Mouse (Mus musculus) G1E (cell line): Measurements from ENCODE around the gene Stx6. TPM values are rescaled to one million over a fixed set of nuclear protein-coding genes. Genes with fewer than 3 reads are reported as not detected.

Experiments used
- ATAC-seq: 2 replicates; pipeline ENCODE4 v1.8.0; 2016; ENCODE audit warnings: mild to moderate bottlenecking; ENCODE audit not compliant: insufficient number of reproducible peaks, poor library complexity, low FRiP score, severe bottlenecking; ENCODE audit errors: extremely low read depth
- DNase-seq: peaks from one replicate; pipeline ENCODE4 v3.0.0; 2012; ENCODE audit warnings: low spot score
- H3K27me3 ChIP-seq: 2 replicates; pipeline ENCODE4 v1.6.1; 2012; ENCODE audit warnings: mild to moderate bottlenecking, low read length, inconsistent platforms; ENCODE audit not compliant: insufficient read depth
- H3K36me3 ChIP-seq: replicated peaks from 2 replicates; pipeline ENCODE3; 2012; ENCODE audit warnings: mild to moderate bottlenecking, inconsistent platforms
- H3K4me1 ChIP-seq: 2 replicates; pipeline ENCODE4 v1.6.1; 2012; ENCODE audit warnings: low read depth, low read length, inconsistent platforms, mixed read lengths; ENCODE audit not compliant: insufficient read depth
- H3K4me3 ChIP-seq: 2 replicates; pipeline ENCODE4 v1.5.1; 2012; ENCODE audit warnings: low read depth, mild to moderate bottlenecking, inconsistent platforms, low read length, moderate library complexity, mixed read lengths
- H3K9me3 ChIP-seq: replicated peaks from 2 replicates; pipeline ENCODE4 v1.6.1; 2012; ENCODE audit warnings: inconsistent platforms
- CTCF ChIP-seq: IDR thresholded peaks from 2 replicates; pipeline ENCODE4 v1.5.1; 2012; ENCODE audit warnings: low read depth, low read length, inconsistent platforms, mixed read lengths
- GATA1 ChIP-seq: IDR thresholded peaks from 2 replicates; pipeline ENCODE4 v1.6.1; 2012; ENCODE audit warnings: borderline replicate concordance, low read length, inconsistent platforms, mixed read lengths
- GATA2 ChIP-seq: IDR thresholded peaks from 2 replicates; pipeline ENCODE4 v1.6.1; 2012; ENCODE audit warnings: low read depth, low read length, inconsistent platforms, borderline replicate concordance
- POLR2AphosphoS5 ChIP-seq: IDR thresholded peaks from 2 replicates; pipeline ENCODE4 v1.6.1; 2012; ENCODE audit warnings: low read depth, low read length, inconsistent platforms; ENCODE audit not compliant: insufficient replicate concordance
- TAL1 ChIP-seq: conservative IDR thresholded peaks from 2 replicates; pipeline ENCODE4 v1.6.1; 2012; ENCODE audit warnings: low read depth, low read length, inconsistent platforms, mixed read lengths
- polyA plus RNA-seq: library from polyadenylated mRNA; stranded (reverse); fragments of >175 nt; gene quantifications from 2 replicates; pipeline ENCODE4 v1.2.3, GENCODE M21; 2012
- total RNA-seq, 2 experiments: library from RNA; stranded (forward) in 1 of 2; stranded (reverse) in 1 of 2; fragments of 200-1000 nt in 1 of 2; fragments of >200 nt in 1 of 2; fragmentation: Nextera tagmentation in 1 of 2; gene quantifications; 2 replicates each; pipeline ENCODE4 v1.2.3; 2014 to 2017

Stx6 gene
- total and polyA plus RNA-seq, 3 experiments: 27.5 to 117 (median 60.5) TPM

DNA sequence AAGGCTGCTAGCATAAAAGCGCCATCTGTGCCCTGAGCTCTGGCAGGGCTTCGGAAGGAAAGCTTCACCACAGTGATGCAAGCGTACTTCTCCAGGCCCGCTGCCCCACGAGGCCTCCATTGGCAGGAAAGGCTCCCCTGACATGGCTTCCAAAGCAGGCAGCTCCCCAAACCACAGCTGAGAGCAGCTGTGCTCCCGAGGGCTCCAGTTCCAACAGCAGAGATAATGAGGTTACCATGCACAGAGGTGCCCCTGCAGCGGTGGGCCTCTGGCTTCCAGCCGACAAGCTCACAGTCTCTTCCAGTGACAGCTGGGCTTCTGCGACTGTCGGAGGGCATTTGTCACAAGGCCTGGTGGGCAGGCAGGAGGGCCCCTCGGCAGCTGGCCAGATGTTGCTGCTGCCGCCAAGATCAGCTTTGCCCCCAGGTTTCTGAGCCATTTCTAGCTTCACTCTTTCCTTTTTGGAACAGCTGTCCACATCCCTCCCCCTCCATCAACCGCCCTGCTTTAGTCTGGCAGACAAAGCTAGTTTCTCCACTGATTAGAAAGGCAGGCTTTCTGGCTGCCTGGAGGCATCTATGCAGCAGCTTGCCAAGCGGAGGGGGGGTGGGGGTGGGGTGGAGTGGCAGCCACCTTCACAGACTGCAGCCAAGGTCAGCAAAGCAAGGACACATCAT, 75.6 kb downstream of the Stx6 start:
- DNase-seq: no peak
- H3K4me1 ChIP-seq: no peaks in the 10 kb centered on the region
- ATAC-seq: no peak
- H3K9me3 ChIP-seq: no peaks in the 10 kb centered on the region
- H3K36me3 ChIP-seq: no peaks in the 10 kb centered on the region
- H3K27me3 ChIP-seq: peaks cover 42% of the 10 kb centered on the region
- TF ChIP-seq CTCF: no peak
- TF ChIP-seq GATA2: no peak
- no peak for TF ChIP-seq POLR2AphosphoS5
- TF ChIP-seq TAL1: no peak
- no peak overlapping the region for H3K4me3 ChIP-seq

DNA sequence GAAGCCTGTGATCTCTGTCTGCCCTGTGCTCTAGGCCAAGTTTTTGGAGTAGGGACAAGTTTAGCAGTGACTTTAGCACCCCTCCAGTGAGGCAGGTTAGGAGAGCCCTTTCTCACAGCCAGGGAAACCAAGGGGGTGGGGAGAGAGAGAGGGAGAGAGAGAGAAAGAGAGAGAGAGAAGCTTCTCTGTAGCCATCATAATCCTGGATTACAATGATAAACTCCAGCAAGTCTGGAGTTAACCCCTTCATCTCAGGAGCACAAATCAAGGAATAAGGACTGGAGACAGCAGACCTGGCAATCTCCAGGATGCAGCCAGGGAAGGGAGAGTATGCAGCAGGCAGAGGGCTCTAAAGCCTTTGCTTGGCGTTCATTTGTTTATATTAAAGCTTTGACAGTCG, 77.1 kb downstream of the Stx6 start:
- Histone ChIP-seq H3K4me3 (no peak overlapping the region), H3K9me3 (no peaks in the 10 kb centered on the region), H3K27me3 (peaks cover 43% of the 10 kb centered on the region), H3K36me3 (no peaks in the 10 kb centered on the region), H3K4me1 (no peaks in the 10 kb centered on the region)
- TF ChIP-seq GATA1: no peak
- ATAC-seq (no peak), DNase-seq (no peak)

DNA sequence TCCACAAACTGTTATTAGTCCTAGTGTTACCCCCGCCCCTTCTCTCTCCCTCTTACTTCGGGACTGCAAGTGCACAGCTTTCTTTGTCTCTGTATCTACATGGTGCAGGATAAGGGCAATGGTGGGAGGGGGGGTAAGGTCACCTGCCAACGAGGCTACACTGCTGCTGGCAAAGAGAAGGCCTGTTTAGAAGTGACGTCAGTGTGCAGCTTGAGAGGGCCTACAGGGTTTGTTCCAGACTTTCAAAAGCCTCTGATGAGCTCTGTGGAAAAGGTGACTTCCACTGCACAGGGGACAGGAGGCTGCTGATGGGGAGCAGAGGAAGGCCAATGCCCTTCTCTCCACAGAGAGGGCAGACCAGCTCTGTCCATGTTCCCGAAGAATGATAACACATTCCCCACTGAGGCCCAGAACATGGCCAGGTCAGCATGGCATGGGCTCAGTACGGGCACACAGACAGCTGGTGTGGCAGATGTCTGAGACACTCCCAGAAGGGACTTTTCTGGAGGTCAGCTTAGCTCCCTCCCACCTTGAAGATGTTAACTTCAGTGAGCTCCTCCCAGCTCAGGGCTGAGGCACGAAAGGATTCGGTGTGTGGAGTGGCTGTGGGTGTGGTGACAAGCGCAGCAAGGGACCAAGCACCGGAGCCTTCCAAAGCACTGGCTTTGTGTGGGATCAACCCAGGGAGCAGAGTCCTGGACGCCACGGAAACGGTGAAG, 78.0 kb downstream of the Stx6 start:
- no peak overlapping the region for H3K4me3 ChIP-seq
- ATAC-seq (no peak), DNase-seq (no peak)
- H3K4me1 ChIP-seq: no peaks in the 10 kb centered on the region
- no peak for TF ChIP-seq GATA2
- TF ChIP-seq POLR2AphosphoS5: no peak
- no peak for TF ChIP-seq GATA1
- no peak for TF ChIP-seq TAL1
- no peak for TF ChIP-seq CTCF
- no peaks in the 10 kb centered on the region for H3K36me3 ChIP-seq
- H3K9me3 ChIP-seq: no peaks in the 10 kb centered on the region
- peaks cover 46% of the 10 kb centered on the region for H3K27me3 ChIP-seq

DNA sequence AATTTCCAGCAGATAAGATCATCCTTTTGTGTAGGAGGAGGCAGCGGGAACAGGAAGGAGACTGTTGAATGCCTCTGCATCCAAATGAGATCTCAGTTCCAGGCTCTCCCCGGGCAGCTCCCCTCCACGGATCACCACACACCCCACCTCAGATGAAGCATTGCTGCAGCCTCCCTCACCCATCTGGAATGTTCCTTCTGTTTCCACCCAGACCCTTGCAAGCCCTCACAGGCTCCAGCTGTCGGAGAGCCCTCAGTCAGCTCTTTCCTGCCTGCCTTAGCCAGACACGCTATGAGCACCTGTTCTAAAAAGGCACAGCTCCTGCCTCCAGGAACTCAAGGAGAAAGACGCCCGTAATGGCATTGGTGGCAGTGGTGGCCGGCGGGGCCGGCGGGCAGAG, 78.9 kb downstream of the Stx6 start:
- ATAC-seq: no peak
- H3K9me3 ChIP-seq: no peaks in the 10 kb centered on the region

DNA sequence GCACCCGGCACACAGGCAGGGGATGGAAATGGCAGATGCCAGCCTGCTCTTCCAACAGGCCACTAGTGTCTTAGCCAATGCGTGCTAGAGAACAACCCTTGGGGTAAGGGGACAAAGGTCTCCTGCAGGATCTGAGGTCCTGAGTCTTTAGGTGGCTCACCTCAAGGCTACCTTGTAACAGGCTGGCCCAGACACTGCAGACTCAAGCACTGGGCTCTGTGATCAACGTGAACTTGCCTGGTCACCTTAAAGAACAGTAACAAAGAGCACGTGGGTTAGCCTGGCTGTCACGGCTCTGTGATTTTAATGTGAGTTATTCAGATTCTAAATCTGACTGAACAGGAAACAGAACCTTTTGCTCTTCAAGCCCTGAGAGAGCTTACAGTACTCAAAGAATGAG, 79.6 kb downstream of the Stx6 start:
- H3K36me3 ChIP-seq: no peaks in the 10 kb centered on the region
- ATAC-seq (no peak), DNase-seq (no peak)
- no peak for TF ChIP-seq TAL1
- H3K27me3 ChIP-seq: peaks cover 41% of the 10 kb centered on the region
- H3K4me3 ChIP-seq: no peak overlapping the region
- H3K4me1 ChIP-seq: no peaks in the 10 kb centered on the region
- H3K9me3 ChIP-seq: no peaks in the 10 kb centered on the region

More for the DNA sequence above, 78.9 kb downstream of the Stx6 start:
- DNase-seq: no peak
- Histone ChIP-seq H3K4me3 (no peak overlapping the region), H3K27me3 (peaks cover 47% of the 10 kb centered on the region), H3K4me1 (no peaks in the 10 kb centered on the region), H3K36me3 (no peaks in the 10 kb centered on the region)
- TF ChIP-seq TAL1 (no peak), CTCF (no peak), GATA2 (no peak), POLR2AphosphoS5 (no peak), GATA1 (no peak)

DNA sequence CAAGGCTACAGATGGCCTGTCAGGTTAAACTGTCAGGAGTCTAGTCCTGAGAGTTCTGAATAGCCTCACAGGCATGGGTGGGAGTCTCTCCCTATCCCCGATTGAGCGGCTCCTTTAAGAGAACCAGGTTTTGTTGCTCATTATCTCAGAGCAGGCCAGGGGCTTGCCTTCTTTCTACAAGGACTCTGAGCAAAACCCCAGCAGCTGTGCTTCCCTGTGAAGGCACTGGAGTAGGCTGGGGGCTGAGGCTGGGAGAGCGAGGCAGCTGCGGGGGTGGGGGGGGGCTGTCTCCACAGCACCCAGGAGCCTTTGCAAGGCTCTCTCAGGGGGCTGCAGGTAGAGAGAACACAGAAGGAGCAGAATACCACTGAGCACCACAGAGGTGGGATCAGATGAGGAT, 80.7 kb downstream of the Stx6 start:
- H3K9me3 ChIP-seq: peaks cover 2% of the 10 kb centered on the region; the same call in 1 of the 2 replicates
- H3K4me1 ChIP-seq: no peaks in the 10 kb centered on the region
- H3K4me3 ChIP-seq: no peak overlapping the region
- ATAC-seq (no peak), DNase-seq (no peak)
- no peak for TF ChIP-seq TAL1
- no peaks in the 10 kb centered on the region for H3K36me3 ChIP-seq
- peaks cover 32% of the 10 kb centered on the region for H3K27me3 ChIP-seq
